In genomic region chr6:30738464-30739006, GRCm38 (mm10) we compare ENCODE assay signal across 8 mouse cellular contexts. TPM values are rescaled to one million over a fixed set of nuclear protein-coding genes. Genes with fewer than 3 reads are reported as not detected.
DNase-seq lines count a peak whose midpoint lies in the region; ATAC-seq lines count a peak whose summit lies in the region.

No protein-coding gene starts in this region.

- peaks cover 6% of the 10 kb centered on the region for H3K36me3 ChIP-seq in neural tube, embryonic 11.5 days (ENCODE audit: control insufficient read depth, insufficient read depth, low read length)
- peaks cover 64% of the 10 kb centered on the region for H3K36me3 ChIP-seq in forebrain, embryonic 10.5 days (replicated peaks)
- H3K36me3 ChIP-seq in limb, embryonic 13.5 days = peaks cover 39% of the 10 kb centered on the region
- 0 out of 2 replicates have a peak, but pooled peaks cover 3% of the 10 kb centered on the region for H3K36me3 ChIP-seq in stomach, embryonic 15.5 days

- no peaks in the 10 kb centered on the region for H3K27me3 ChIP-seq in neural tube, embryonic 11.5 days (ENCODE audit: control insufficient read depth, insufficient read depth, low read length)
- H3K27me3 ChIP-seq in forebrain, embryonic 10.5 days (ENCODE audit: poor library complexity, severe bottlenecking) = no peaks in the 10 kb centered on the region
- no peaks in the 10 kb centered on the region for H3K27me3 ChIP-seq in limb, embryonic 13.5 days
- no peaks in the 10 kb centered on the region for H3K27me3 ChIP-seq in stomach, embryonic 15.5 days (replicated peaks)

- peak overlapping the region; percentile 49 for H3K4me3 ChIP-seq in neural tube, embryonic 11.5 days (ENCODE audit: low read depth, low read length)
- H3K4me3 ChIP-seq in forebrain, embryonic 10.5 days = peak overlapping the region; percentile 66
- peak overlapping the region; percentile 62 for H3K4me3 ChIP-seq in limb, embryonic 13.5 days
- H3K4me3 ChIP-seq in stomach, embryonic 15.5 days (replicated peaks) = peak overlapping the region; percentile 55

- peak overlapping the region; percentile 68; the same call in 1 of the 2 replicates for H3K27ac ChIP-seq in neural tube, embryonic 11.5 days (ENCODE audit: low read depth, low read length)
- peak overlapping the region; percentile 92 for H3K27ac ChIP-seq in forebrain, embryonic 10.5 days
- peak overlapping the region; percentile 94 for H3K27ac ChIP-seq in limb, embryonic 13.5 days
- H3K27ac ChIP-seq in stomach, embryonic 15.5 days = peak overlapping the region; percentile 82

- peak overlapping the region; percentile 55 for H3K4me2 ChIP-seq in neural tube, embryonic 11.5 days (ENCODE audit: low read depth)
- H3K4me2 ChIP-seq in limb, embryonic 13.5 days (replicated peaks) = peak overlapping the region; percentile 69
- H3K4me2 ChIP-seq in stomach, embryonic 15.5 days = peak overlapping the region; percentile 56

- peak overlapping the region; percentile 72 for H3K9ac ChIP-seq in neural tube, embryonic 11.5 days (ENCODE audit: low read length)
- H3K9ac ChIP-seq in limb, embryonic 13.5 days = peak overlapping the region; percentile 83
- peak overlapping the region; percentile 53 for H3K9ac ChIP-seq in stomach, embryonic 15.5 days

- WGBS in neural tube, embryonic 11.5 days = 43% methylated on average over 20 of the region's 20 CpGs
- 43% methylated on average over 20 of the region's 20 CpGs for WGBS in forebrain, embryonic 10.5 days
- 47% methylated on average over 20 of the region's 20 CpGs for WGBS in limb, embryonic 13.5 days
- 49% methylated on average over 20 of the region's 20 CpGs for WGBS in stomach, embryonic 15.5 days

- H3K4me1 ChIP-seq in neural tube, embryonic 11.5 days (ENCODE audit: control insufficient read depth, insufficient read depth, low read length) = peaks cover 8% of the 10 kb centered on the region
- peaks cover 55% of the 10 kb centered on the region for H3K4me1 ChIP-seq in forebrain, embryonic 10.5 days
- peaks cover 21% of the 10 kb centered on the region; the same call in 1 of the 2 replicates for H3K4me1 ChIP-seq in limb, embryonic 13.5 days
- no peaks in the 10 kb centered on the region for H3K4me1 ChIP-seq in stomach, embryonic 15.5 days

- no peak for ATAC-seq in neural tube, embryonic 11.5 days (ENCODE audit: insufficient read depth, low FRiP score, low TSS enrichment)
- ATAC-seq in limb, embryonic 13.5 days (ENCODE audit: low FRiP score, low read depth) = no peak
- no peak for ATAC-seq in stomach, embryonic 15.5 days (ENCODE audit: insufficient read depth, low FRiP score, low read depth)

- no peak for DNase-seq in neural tube, embryonic 11.5 days (ENCODE audit: low spot score)
- DNase-seq in neural tube, embryonic 10.5 days (ENCODE audit: extremely low spot score, low spot score) = no peak
- no peak for DNase-seq in forebrain, embryonic 10.5 days (ENCODE audit: extremely low spot score, low spot score)
- no peak for DNase-seq in thymus, postnatal 36 days
- DNase-seq in frontal cortex, postnatal 14 days (ENCODE audit: low spot score in 2 of 2) = no peak
- DNase-seq in retina, postnatal 1 day = no peak

- peaks cover 19% of the 10 kb centered on the region for H3K9me3 ChIP-seq in neural tube, embryonic 11.5 days (ENCODE audit: control insufficient read depth, low read length)
- H3K9me3 ChIP-seq in forebrain, embryonic 10.5 days = peaks cover 62% of the 10 kb centered on the region
- H3K9me3 ChIP-seq in limb, embryonic 13.5 days = peaks cover 61% of the 10 kb centered on the region
- H3K9me3 ChIP-seq in stomach, embryonic 15.5 days = peaks cover 17% of the 10 kb centered on the region; the same call in 1 of the 2 replicates

RNA-seq across cellular contexts. Expression of gene Mest, which starts 15.2 kb away (rescaled TPM):
- polyA plus RNA-seq in neural tube, embryonic 11.5 days (2014; fragmentation: Nextera tagmentation; extraction: Ambion mirVana) = 1,492 and 1,651 TPM in 2 replicates
- polyA plus RNA-seq in forebrain, embryonic 10.5 days (2016; fragmentation: Nextera tagmentation; extraction: Ambion mirVana) = 2,195 and 2,268 TPM in 2 replicates
- polyA plus RNA-seq in limb, embryonic 13.5 days (2015; fragmentation: Nextera tagmentation; extraction: Ambion mirVana) = 1,770 and 1,957 TPM in 2 replicates
- polyA plus RNA-seq in stomach, embryonic 15.5 days (2015; fragmentation: Nextera tagmentation; extraction: Ambion mirVana) = 780 and 950 TPM in 2 replicates

RNA-seq across cellular contexts. Expression of gene Cep41, which starts 45.0 kb away (rescaled TPM):
- 27.3 and 27.9 TPM in 2 replicates for polyA plus RNA-seq in neural tube, embryonic 11.5 days (2014; fragmentation: Nextera tagmentation; extraction: Ambion mirVana)
- 15.9 and 22.1 TPM in 2 replicates for polyA plus RNA-seq in forebrain, embryonic 10.5 days (2016; fragmentation: Nextera tagmentation; extraction: Ambion mirVana)
- 52.3 and 55.4 TPM in 2 replicates for polyA plus RNA-seq in limb, embryonic 13.5 days (2015; fragmentation: Nextera tagmentation; extraction: Ambion mirVana)
- 10.0 and 11.5 TPM in 2 replicates for polyA plus RNA-seq in stomach, embryonic 15.5 days (2015; fragmentation: Nextera tagmentation; extraction: Ambion mirVana)
